Mouse (Mus musculus): ENCODE measurements around the gene Slc27a1.
"Not testable (repeated sequence)": the region's sequence is repeated elsewhere in the genome, so short reads cannot be mapped to it uniquely, and the experiment has no call there.

Slc27a1 gene

GRCm38 (mm10) chr8:71568387-71568937 is at the start of gene Slc27a1:
Gene Slc27a1 (plus strand): TSS chr8:71568882.
- in situ Hi-C loops (cut with MboI; ENCODE audit: unreplicated experiment in 2 of 2), result no loop called here

GRCm38 (mm10) chr8:71519037-71519825 is 49.5 kb upstream of the Slc27a1 start:
- in situ Hi-C loops (cut with MboI; ENCODE audit: unreplicated experiment in 2 of 2), result not testable (repeated sequence)

- in situ Hi-C loops (cut with MboI; ENCODE audit: unreplicated experiment in 2 of 2), result loop anchor here (5.0 kb wide), 1 partner anchor 79 kb away; no protein-coding TSS in a partner anchor
Measured at GRCm38 (mm10) chr8:71521634-71522033, 47.0 kb upstream of the Slc27a1 start.

- in situ Hi-C loops (cut with MboI; ENCODE audit: unreplicated experiment in 2 of 2), result no loop called here
Measured at GRCm38 (mm10) chr8:71525226-71526050, 43.2 kb upstream of the Slc27a1 start, which contains the start of gene Ccdc194. Gene Ccdc194 (minus strand): TSS chr8:71525711.

- in situ Hi-C loops (cut with MboI; ENCODE audit: unreplicated experiment in 2 of 2), result no loop called here
Measured at GRCm38 (mm10) chr8:71526272-71526671, 42.4 kb upstream of the Slc27a1 start.

- in situ Hi-C loops (cut with MboI; ENCODE audit: unreplicated experiment in 2 of 2), result no loop called here
Measured at GRCm38 (mm10) chr8:71527162-71527870, 41.4 kb upstream of the Slc27a1 start.

GRCm38 (mm10) chr8:71528362-71529073 is 40.2 kb upstream of the Slc27a1 start:
- in situ Hi-C loops (cut with MboI; ENCODE audit: unreplicated experiment in 2 of 2), result no loop called here

- in situ Hi-C loops (cut with MboI; ENCODE audit: unreplicated experiment in 2 of 2), result not testable (repeated sequence)
Measured at GRCm38 (mm10) chr8:71530735-71531467, 37.8 kb upstream of the Slc27a1 start.

GRCm38 (mm10) chr8:71534263-71534810 is 34.3 kb upstream of the Slc27a1 start:
- in situ Hi-C loops (cut with MboI; ENCODE audit: unreplicated experiment in 2 of 2), result no loop called here

GRCm38 (mm10) chr8:71535663-71536062 is 33.0 kb upstream of the Slc27a1 start:
- in situ Hi-C loops (cut with MboI; ENCODE audit: unreplicated experiment in 2 of 2), result no loop called here

- in situ Hi-C loops (cut with MboI; ENCODE audit: unreplicated experiment in 2 of 2), result no loop called here
Measured at GRCm38 (mm10) chr8:71537028-71537867, 31.4 kb upstream of the Slc27a1 start, which contains the start of gene Bst2. Gene Bst2 (minus strand): TSS chr8:71537456.

- in situ Hi-C loops (cut with MboI; ENCODE audit: unreplicated experiment in 2 of 2), result no loop called here
Measured at GRCm38 (mm10) chr8:71542632-71543343, 25.9 kb upstream of the Slc27a1 start, which contains the start of gene Mvb12a. Gene Mvb12a (plus strand): TSS chr8:71542922.

GRCm38 (mm10) chr8:71543755-71544154 is 24.9 kb upstream of the Slc27a1 start:
- in situ Hi-C loops (cut with MboI; ENCODE audit: unreplicated experiment in 2 of 2), result no loop called here

GRCm38 (mm10) chr8:71545053-71545452 is 23.6 kb upstream of the Slc27a1 start:
- in situ Hi-C loops (cut with MboI; ENCODE audit: unreplicated experiment in 2 of 2), result no loop called here

GRCm38 (mm10) chr8:71547590-71547989 is 21.1 kb upstream of the Slc27a1 start:
- in situ Hi-C loops (cut with MboI; ENCODE audit: unreplicated experiment in 2 of 2), result no loop called here

- in situ Hi-C loops (cut with MboI; ENCODE audit: unreplicated experiment in 2 of 2), result loop anchor here in 1 of 2 experiments (10.0 kb wide), 1 partner anchor 184 kb away; no protein-coding TSS in a partner anchor
Measured at GRCm38 (mm10) chr8:71550754-71551153, 17.9 kb upstream of the Slc27a1 start.

GRCm38 (mm10) chr8:71552770-71553169 is 15.9 kb upstream of the Slc27a1 start:
- in situ Hi-C loops (cut with MboI; ENCODE audit: unreplicated experiment in 2 of 2), result loop anchor here in 1 of 2 experiments (10.0 kb wide), 1 partner anchor 182 kb away; no protein-coding TSS in a partner anchor
